Mouse (Mus musculus) right cerebral cortex, adult 2 months (tissue): ENCODE measurements around the gene Ankrd34c.

Source experiments
- DNase-seq, 2 experiments: peaks; one replicate each; pipeline ENCODE4 v3.0.0; 2021 to 2022; ENCODE audit warnings: low spot score in 2 of 2

Gene Ankrd34c

DNA sequence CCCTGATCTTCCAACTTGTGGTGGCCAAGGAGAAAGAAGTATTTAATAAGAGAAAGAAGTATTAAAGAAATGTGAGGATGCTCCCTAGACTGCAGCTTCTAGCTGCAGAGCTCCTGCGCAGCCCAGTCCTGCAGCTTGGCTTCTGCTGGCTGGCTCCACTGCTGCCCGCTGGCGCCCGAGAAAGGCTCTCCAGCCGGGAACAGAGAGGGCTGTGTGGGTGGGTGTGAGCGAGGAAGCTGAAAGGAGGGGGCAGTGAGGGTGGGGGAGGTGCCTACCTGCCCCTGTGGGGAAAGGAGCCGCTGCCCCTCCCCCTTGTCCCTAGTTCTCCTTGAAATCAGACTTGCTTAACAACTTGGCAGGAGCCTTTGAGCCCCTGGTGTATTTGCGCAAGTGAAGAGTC is at the start of gene Ankrd34c:
TSS of gene Ankrd34c (minus strand) at position 181 of the 400 bp plus-strand sequence.
- peak; percentile 62 for DNase-seq

DNA sequence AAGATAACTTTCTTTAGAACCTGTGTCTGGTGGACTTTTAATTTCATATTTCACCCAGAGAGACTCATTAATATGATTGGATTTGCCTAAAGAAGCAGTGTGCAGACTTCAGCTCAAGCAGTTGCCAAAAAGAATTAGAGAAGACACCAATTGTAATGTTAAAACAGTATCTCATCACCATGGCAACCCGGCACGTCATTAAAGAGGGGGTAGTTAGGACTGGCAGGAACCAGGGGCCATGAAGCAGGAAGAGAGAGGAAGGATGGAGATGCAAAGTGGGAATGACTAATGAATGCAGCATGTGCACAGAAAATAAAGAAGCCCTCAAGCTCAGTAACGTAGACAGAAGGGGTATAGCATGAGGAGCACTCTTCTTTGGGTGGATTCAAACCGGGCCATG is 49.3 kb upstream of the Ankrd34c start:
- peak; percentile 28 to 40 for DNase-seq

DNA sequence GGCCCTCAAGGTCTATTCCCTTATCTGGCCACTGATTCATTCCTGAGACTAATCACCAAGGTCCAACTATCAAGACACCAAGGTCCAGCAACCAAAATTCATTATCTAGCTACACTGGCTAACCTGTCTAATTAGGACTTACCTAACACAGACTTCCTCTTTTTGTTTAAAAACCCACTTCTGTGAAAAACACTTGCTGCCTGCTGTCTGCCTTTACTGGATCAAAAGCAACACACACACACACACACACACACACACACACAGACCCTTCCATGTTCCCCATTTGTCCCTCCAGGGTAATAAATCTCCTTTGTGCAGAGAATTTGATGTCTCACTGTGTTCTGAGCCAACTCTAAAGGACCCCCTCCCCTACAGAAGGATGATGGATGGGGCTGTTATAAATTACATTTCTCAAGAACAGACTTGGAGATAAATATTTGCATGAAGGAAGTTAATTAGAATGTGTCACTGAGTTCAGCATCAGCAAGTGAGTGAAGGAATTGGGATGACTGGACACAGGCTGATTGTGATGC is 43.2 kb upstream of the Ankrd34c start:
- no peak for DNase-seq

DNA sequence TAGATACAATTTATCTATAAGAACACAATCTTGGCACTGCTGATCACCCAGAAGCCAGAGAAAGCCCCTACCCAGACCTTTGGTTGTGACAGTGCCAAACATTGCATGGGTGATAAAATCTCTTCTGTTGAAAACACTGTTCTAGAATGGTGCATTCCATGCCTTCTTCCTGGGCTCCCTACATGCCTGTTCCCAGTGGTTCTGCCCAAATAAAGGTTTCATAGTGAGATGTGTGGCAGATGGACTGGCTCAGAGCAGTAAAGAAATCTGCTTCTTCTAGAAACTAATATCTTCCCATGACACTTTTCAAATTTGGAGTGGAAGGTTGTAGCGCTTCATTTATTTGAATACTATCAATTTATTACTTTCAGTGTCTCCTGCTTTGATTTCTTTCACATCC is 41.0 kb upstream of the Ankrd34c start:
- DNase-seq: no peak

DNA sequence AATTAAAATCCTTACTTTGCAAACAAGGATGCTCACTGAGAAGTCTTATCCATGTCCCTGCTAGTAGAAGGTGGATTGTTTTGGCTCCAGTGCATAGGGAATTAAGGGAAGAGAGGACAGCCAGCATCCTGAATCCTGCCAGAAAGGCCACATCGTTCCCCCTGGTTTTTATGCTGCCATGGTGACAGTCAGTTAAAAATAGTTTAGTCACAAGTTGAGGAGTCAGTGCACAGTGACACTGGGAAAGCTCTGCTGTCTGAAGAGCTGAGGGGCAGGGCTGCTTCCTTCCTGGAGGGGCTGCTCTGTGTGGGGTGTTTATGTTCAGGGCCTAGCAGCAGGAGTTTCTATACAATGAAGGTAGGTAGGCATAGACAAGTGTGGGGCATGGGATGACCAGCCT is 32.9 kb upstream of the Ankrd34c start:
- peak in 1 of 2 experiments; percentile 22 for DNase-seq

DNA sequence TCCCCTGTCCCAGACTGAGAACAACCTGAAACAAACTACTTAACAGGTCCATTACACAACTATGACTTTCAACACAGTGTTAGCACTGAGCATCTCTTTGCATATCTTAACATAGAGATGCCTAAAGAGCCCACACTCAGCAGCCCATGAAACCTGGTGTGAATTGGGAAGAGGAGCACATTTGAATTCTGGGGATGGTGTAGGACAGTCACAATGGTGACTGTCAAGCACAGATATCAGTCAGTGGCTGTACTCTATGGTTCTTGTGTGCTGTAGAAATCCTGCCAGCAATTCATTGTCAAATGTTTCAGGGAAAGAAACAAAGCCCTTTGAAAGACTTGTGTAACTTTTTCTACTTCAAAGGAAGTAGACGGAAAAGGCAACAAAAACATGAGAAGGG is 23.7 kb upstream of the Ankrd34c start:
- DNase-seq: no peak

DNA sequence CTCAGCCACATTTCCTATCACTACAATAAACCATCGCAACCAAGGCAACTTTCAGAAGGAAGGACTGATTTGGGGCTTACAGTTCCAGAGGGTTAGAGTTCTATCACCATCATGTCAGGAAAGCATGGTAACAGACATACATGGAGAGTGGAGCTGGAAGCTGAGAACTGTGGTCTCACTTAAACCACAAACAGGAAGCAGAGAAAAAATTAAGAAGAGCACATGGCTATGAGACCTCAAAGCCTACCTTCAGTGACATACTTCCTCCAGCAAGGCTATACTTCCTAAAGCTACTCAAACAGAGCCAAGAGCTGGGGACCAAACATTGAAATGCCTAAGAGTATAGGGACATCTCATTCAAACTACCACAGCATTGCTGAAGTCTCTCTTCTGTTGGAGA is 20.3 kb upstream of the Ankrd34c start:
- no peak for DNase-seq

DNA sequence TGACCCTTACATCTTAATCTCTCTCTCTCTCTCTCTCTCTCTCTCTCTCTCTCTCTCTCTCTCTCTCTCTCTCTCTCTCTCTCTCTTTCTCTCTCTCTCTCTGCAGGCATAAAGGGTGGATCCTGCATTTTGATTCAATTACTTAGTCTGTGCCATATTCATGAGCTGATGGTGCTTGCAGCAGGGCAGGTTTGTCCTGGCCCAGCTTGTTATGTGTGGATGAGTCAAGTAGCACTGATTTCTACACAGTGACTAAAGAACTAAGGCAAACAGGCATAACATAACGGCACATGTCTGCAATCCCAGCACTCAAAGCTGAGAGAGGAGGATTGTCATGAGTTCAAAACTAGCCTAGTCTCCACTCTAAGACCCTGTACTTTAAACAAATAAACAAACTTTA is 19.9 kb upstream of the Ankrd34c start:
- DNase-seq: no peak

DNA sequence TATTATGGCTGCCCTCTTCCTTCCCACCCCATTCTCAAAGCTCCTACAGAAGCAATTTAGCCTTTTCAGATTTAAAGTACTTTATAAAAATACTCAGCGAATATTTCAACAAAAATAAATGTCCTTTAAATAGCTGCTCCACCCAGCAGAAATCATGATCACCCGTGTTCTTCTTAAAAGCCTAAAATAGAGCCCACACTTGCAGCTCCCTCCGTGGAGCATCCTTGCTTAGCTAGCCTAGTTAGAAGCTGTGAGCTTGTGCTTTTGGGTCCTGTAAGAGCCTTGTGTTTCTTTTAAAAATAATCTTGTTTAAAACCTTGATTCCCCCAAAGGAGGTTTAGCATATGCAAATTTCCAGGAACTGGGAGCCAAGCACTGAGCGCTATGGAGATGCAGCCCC is 19.3 kb upstream of the Ankrd34c start:
- peak; percentile 45 to 47 for DNase-seq

DNA sequence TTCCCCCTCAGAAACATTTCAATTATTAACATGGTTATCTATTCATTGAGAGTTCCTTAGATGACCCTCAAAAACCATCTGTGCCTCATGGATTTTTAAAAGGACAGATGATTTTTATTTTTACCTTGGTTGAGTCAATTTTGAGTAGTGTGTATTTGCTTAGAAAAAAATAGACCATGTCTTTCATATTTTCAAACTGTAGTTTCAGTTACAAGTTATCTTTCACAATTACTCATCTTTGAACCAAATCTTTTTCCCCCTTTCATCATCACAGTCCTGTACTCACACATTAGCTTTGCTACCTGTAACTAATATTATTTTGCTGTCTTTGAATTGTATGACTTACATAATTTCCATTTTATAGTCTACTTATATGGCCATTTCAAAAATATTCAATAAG is 1.8 kb upstream of the Ankrd34c start:
- no peak for DNase-seq

DNA sequence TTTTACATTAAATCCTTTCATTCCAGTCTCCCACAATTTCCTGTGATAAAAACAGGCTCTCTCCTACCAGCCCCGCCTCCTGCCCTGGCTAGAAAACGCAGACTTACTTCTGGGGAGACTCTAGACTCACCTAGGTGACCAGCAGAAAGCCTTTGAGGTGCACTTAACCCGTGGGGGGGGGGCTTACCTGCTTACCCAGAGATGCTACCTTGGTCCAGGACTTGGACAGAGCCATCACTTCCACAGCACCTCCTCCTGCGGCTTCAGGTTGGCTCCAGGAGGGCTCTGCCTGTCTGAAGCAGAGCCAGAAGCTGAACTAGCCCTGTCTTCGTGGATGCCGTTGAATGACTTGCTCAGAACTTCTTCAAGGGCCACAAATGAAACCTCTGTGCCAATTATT is 387 bp downstream of the Ankrd34c start:
- no peak for DNase-seq

DNA sequence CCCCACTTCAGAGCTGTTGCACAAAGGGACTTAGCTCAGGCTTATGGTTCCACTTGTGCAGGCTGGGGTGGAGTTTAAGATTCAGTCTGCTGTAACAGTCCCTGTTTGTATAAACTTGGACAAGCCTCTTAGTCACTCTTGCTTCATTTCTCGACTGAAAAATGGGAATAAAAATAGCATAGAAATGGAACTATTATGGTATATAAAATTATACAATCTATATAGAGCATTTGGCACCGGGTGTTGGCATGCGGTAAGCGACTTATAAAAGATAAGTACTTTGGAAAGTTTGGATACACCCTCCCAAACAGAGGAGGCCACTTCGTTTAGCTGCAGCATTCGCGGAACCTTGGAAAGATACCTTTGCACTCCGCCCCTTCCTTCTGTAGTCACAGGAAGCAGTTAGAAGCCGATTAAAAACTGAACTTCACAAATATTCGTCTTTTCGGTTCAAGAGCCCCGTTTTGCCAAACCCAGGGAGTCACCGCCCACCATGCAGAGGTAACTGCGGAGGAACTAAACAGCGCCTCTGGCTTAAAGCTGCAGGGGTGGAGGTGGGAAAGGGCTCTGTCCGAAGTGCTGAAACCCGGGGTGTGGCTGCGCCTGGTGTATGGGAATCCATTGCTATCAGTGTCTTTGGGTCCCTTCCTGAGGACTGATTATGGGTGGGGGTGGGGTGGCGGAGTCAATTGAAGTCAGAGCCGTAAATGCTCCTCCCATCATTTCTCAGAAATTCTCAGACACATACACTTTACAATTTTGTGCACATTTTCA is 1.2 kb downstream of the Ankrd34c start:
- peak; percentile 16 to 46 for DNase-seq

DNA sequence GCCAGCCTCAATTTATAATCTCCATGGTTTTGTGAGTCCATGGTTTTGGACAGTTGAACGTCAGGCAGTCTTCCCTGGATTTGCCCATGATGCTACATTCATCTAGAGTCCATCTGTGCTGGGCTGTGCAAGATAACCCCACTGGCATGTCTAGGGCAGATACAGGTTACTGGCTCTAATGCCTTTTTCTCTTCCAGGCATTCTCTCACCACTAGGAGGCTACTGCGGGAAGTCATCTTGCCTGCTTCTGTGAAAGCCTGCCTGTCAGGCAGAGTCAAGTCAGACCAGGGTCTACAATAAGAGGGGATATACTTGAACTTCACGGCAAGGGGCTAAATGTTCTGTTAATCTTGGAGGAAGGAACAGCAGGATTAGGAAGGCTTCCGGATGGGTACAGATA is 31.4 kb downstream of the Ankrd34c start:
- DNase-seq: no peak

DNA sequence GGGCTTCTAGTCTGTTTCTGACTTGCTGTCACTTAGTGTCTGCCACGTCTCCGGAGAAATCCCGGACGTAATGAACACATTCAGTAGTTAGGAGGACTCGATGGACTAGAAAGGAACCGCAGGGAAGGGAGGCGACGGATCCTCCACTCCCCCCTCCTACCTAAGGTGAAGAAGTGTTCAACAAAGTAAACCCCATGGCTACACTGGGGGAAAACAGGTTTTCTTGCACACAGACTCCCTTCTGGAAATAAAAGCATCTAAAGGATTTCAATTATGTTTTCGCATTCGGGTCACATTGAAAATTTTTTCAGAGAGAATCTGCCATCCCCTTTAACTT is 33.1 kb downstream of the Ankrd34c start:
- no peak for DNase-seq

DNA sequence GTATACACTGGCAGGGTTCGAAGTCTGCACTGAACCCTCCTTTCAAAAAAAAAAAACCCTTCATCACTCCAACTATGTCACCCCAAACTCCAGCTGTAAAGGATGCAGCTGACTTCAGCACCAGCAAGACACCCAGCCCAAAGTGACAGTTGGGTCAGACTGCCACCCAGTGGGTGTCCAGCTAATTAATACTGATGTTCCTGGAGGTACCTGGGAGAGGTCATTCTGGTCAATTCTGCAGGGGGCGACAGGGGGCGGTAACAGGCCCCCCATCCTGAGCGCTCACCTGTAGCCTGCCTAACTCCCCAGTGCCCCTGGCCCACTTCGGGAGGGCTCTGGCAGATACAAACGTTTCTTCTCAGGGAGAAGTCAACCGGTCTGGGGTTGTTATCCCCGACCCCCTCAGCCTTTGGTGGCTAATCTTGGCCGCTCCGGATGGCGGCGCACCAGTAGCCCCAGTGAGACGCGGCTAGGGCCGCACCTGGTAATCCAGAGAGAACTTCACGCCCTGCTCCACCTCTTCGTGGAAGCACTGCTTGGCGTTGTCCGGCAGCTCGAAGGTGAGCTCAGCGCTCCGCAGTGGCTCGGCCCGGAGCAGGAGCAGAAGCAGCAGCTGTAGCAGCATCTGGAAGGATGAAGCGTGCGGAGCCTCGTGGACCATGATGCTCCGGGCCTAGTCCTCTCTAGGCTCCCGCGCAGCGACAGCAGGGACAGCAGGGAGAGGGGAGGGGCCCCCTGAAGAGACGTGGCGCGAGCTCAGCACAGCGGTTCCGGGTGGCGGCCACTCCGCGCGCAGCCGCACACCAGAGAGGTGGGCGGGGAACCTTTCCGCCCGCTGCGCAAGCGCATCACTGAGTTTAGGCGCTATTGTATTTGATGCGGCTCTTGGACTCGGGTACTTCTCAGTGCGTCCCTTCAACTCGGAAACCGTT is 33.7 kb downstream of the Ankrd34c start, which contains the start of gene Tmed3:
TSS of gene Tmed3 (minus strand) at position 804 of the 932 bp plus-strand sequence.
- DNase-seq: peak; percentile 89 to 95

DNA sequence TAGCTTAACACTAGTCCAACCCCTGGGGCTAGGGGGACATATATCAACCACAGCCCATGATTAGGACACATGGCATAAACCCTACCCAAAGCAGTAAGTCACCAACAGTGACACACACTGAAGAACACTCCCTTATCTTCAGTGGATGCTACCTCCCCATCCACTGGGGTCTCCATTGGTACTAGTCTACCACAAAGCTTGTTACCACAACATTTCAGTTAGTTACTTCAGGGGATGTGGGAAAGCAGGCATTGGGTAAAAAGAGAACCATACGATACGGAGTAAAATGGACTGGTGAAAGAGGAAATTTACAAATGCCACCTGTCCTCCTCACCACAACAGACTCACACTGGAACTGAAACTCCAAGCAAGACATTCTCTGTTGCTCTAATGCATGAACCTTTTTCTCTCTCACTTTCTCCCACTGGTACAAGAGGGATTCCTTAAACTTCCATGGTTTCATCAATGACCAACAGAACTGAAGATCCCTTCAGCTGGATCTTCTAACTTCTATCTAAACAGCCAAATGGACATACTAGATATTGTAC is 37.3 kb downstream of the Ankrd34c start:
- DNase-seq: no peak

DNA sequence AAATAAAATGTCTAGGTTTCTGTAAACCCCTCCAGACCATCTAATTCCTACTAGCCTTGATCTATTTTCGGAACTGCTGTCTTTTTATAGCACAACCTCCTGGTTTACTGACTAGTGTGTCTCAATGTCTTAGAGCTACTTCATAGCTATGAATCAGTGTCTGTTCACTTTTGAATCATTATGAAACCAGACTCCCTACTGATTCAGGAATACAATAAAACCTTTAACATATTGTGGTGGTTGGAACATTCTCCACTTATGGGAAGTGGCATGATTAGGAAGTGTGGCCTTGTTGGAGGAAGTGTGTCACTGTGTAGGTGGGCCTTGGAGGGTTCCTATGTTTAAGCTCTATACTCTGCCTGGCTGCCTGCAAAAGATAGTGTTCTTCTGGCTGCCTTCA is 43.1 kb downstream of the Ankrd34c start:
- DNase-seq: no peak

DNA sequence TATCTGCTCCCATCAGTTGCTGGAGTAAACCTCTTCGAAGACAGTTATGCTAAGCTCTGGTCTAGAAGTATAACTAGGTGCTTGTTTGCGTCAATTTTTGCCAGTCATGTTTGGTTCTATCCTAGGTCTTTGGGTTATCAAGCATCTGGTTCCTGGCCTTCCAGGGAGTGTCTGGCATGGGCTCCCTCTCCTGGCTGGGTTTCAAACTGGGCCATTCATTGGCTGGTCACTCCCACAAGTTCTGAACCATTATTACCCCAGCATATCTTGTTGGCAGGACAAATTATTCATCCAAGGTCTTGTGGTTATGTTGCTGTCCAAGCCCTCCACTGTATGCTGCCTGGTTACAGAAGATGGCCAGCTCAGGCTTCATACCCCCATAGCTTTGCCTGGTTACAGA is 44.6 kb downstream of the Ankrd34c start:
- no peak for DNase-seq

DNA sequence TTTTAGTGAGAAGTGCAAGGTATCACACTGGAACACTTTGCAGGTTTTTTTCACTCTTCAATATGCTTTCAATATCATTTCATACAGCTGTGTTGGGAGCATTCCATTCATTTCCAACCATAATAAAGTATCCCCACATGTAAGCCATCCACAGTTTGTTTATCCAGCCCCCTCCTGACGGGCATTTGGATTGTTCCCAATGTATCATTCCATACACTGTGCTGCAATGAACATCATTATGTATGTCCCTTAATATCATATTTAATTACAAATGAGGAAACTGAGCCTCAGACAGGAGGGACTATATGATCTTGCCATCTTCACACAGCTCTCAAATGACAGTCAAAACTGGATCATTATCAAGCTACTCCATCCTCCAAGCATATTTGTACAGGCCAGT is 49.1 kb downstream of the Ankrd34c start:
- DNase-seq: no peak

DNA sequence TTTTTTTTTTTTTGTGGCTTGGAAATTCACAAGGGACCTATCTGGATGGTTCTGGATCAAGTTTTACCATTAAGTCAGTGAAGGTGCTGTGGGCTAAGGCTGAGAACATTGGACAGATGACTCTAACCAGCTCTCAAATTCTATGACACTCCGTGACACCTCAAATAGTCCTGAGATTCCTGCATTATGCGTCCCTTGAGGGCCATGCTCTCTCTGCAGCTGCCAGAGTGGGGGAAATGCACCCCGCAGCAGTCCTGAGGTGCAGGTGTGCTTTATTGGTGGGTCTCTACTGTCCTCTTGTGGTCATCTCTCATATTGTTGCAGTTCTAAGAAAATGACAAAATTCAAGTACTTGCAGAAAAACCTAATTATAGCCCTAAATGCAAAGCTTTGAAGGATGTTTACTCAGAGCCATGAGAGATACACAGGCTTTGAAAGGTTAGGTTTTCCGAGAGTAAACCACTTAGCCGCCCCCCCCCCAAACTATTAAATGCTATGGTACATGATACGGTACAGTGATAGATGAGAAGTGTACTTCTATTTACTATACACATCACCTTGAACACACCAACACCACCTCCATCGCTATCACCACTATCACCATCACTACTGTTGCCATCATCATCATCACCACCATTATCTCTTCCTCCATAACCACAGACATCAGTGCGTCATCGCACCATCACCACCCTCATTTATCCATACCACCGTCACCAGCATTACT is 50.6 kb downstream of the Ankrd34c start:
- peak; percentile 15 to 16 for DNase-seq

DNA sequence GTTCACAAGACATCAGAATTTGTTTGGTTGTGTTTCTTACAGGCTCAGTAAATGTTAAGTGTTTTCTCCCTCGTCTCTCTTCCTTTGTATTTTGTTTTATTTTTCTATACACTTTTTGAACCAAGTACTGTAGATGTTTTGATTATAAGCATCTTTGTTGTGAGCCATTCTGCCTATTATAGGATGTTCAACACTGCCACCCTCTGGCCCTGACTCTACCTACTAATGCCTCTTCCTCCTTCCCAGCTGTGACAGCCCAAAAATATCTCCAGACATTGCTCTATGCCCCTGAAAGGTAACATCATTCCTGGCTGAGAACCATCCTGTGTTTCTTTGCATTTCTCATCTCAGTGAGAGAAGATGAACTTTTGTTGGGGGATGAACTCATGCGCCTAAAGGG is 52.0 kb downstream of the Ankrd34c start:
- no peak for DNase-seq

DNA sequence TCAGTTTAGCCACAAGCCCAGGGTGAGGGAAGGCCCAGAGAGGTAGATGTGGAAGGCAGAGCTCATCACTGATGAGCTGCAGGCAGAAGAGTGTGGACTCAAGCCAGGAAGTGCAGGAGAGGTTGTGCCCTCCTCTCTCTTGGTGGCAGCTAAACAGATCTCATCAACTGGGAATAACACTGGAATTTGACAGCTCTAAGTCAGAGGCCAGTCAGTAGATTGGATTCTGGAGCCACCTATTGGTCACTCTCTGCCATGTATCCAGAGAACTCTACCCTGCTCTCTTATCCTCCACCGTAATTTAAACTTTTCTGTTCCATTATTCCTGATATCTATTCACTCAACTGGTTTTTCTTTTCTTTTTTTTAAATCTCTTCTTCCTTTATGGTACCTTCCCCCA is 59.3 kb downstream of the Ankrd34c start:
- no peak for DNase-seq
